Mouse (Mus musculus) olfactory bulb, adult 2 months (tissue): Measurements from ENCODE around the gene Dnajc11.

Experiments used
- CTCF ChIP-seq: fragments of 200-500 bp; IDR thresholded peaks from 2 replicates; pipeline ENCODE4 v1.5.1; 2012; ENCODE audit warnings: low read depth, mild to moderate bottlenecking, low read length, moderate library complexity; ENCODE audit not compliant: insufficient read depth
- POLR2A ChIP-seq: fragments of 200-500 bp; IDR thresholded peaks from 2 replicates; pipeline ENCODE4 v1.6.1; 2012; ENCODE audit warnings: mild to moderate bottlenecking, low read depth, low read length, moderate library complexity; ENCODE audit not compliant: insufficient read depth

DNA sequence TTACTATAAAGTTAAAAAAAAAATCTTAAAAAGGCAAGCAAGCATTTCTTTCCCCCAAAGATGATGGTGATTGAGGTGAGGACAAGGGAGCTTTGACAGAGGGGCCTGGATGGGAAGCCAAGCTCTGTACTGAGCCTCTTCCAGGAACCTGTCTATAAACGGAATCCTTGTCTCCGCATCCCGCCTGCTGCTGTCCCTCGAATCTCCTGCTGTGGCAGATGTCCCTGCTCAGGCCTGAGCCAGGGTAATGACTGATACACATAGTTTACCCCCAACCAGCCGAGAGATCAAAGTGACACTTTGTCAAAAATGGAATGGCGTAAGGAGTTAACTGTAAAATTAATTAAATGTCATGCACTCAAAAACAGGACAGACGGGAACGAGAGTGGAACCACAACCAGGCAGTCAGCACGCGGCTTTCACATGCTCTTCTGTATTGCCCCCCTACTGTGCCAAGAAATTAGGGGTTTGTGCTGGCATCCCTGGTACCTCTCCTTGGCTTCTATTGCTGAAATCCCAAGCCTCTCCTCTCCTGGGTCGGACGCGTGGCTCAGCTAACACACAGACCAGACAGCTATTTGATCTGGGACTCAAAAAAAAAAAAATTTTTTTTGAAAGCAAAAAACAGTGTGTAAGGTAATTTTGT lies 34.8 kb upstream of the Dnajc11 start:
- TF ChIP-seq POLR2A (no peak), CTCF (no peak)
